Mouse (Mus musculus): Measurements from ENCODE around the gene Arih2. TPM values are rescaled to one million over a fixed set of nuclear protein-coding genes. Genes with fewer than 3 reads are reported as not detected.

Gene Arih2
- polyA plus RNA-seq, 1 experiment: 51.1 TPM

- peak overlapping the region; percentile 84 for H3ac ChIP-seq (ENCODE audit: control insufficient read depth, insufficient read length)
- H3K4me2 ChIP-seq (ENCODE audit: low read depth): peak overlapping the region; percentile 96
- no peaks in the 10 kb centered on the region for H3K27me3 ChIP-seq (ENCODE audit: control insufficient read depth, insufficient read depth, insufficient read length)
- TF ChIP-seq POLR2A (IDR thresholded peaks at IDR 0.05; ENCODE audit: insufficient read length, low read depth): peak; percentile 86
- TF ChIP-seq MAX (IDR thresholded peaks at IDR 0.05; ENCODE audit: low read depth): no peak
- peak in 1 of 3 experiments; percentile 36 for TF ChIP-seq MYOD1 (IDR thresholded peaks at IDR 0.05; ENCODE audit: control insufficient read depth in 1 of 3, insufficient read length in 2 of 3, low read depth in 2 of 3)
- TF ChIP-seq TCF3 (IDR thresholded peaks at IDR 0.05; ENCODE audit: insufficient read length, low read depth): no peak
- TF ChIP-seq REST (IDR thresholded peaks at IDR 0.05; ENCODE audit: insufficient read depth, insufficient read length): no peak
- no peak for TF ChIP-seq TCF12 (IDR thresholded peaks at IDR 0.05; ENCODE audit: insufficient read depth, poor library complexity, severe bottlenecking)
- TF ChIP-seq E2F4 (IDR thresholded peaks at IDR 0.05; ENCODE audit: insufficient read depth): no peak
- no peak for TF ChIP-seq CEBPB (IDR thresholded peaks at IDR 0.05; ENCODE audit: insufficient read depth, poor library complexity, severe bottlenecking)
- no peak for TF ChIP-seq MYOG (IDR thresholded peaks at IDR 0.05; ENCODE audit: control insufficient read depth in 1 of 3, insufficient read depth in 1 of 3, insufficient read length in 2 of 3, low read depth in 2 of 3)
- peak; percentile 72 for TF ChIP-seq POLR2AphosphoS2 (IDR thresholded peaks at IDR 0.05; ENCODE audit: insufficient read length, low read depth)
- no peak for TF ChIP-seq SRF (IDR thresholded peaks at IDR 0.05; ENCODE audit: control insufficient read depth, insufficient read length, low read depth)
- no peak for TF ChIP-seq USF1 (IDR thresholded peaks at IDR 0.05; ENCODE audit: low read depth)
- no peaks in the 10 kb centered on the region for H3K36me3 ChIP-seq (ENCODE audit: control insufficient read depth, insufficient read depth)
- H3K79me2 ChIP-seq (ENCODE audit: control insufficient read depth, insufficient read depth): peaks cover 45% of the 10 kb centered on the region
- H3K4me3 ChIP-seq: peak overlapping the region; percentile 75
Measured at GRCm38 (mm10) chr9:108691846-108692225, 42.6 kb upstream of the Arih2 start.

GRCm38 (mm10) chr9:108691371-108691770 is 42.2 kb upstream of the Arih2 start:
- Histone ChIP-seq H3K79me2 (ENCODE audit: control insufficient read depth, insufficient read depth) (peaks cover 40% of the 10 kb centered on the region), H3ac (ENCODE audit: control insufficient read depth, insufficient read length) (peak overlapping the region; percentile 84), H3K4me3 (peak overlapping the region; percentile 75), H3K36me3 (ENCODE audit: control insufficient read depth, insufficient read depth) (no peaks in the 10 kb centered on the region), H3K27me3 (ENCODE audit: control insufficient read depth, insufficient read depth, insufficient read length) (no peaks in the 10 kb centered on the region), H3K4me2 (ENCODE audit: low read depth) (peak overlapping the region; percentile 96)
- TF ChIP-seq REST (IDR thresholded peaks at IDR 0.05; ENCODE audit: insufficient read depth, insufficient read length) (no peak), E2F4 (IDR thresholded peaks at IDR 0.05; ENCODE audit: insufficient read depth) (no peak), TCF3 (IDR thresholded peaks at IDR 0.05; ENCODE audit: insufficient read length, low read depth) (no peak), POLR2A (IDR thresholded peaks at IDR 0.05; ENCODE audit: insufficient read length, low read depth) (no peak)

- H3K4me3 ChIP-seq: no peak overlapping the region
- H3K27me3 ChIP-seq (ENCODE audit: control insufficient read depth, insufficient read depth, insufficient read length): no peaks in the 10 kb centered on the region
- H3K4me2 ChIP-seq (ENCODE audit: low read depth): no peak overlapping the region
- peaks cover 36% of the 10 kb centered on the region for H3K79me2 ChIP-seq (ENCODE audit: control insufficient read depth, insufficient read depth)
- no peaks in the 10 kb centered on the region for H3K36me3 ChIP-seq (ENCODE audit: control insufficient read depth, insufficient read depth)
- no peak overlapping the region for H3ac ChIP-seq (ENCODE audit: control insufficient read depth, insufficient read length)
- TF ChIP-seq USF1 (IDR thresholded peaks at IDR 0.05; ENCODE audit: low read depth) (no peak), CEBPB (IDR thresholded peaks at IDR 0.05; ENCODE audit: insufficient read depth, poor library complexity, severe bottlenecking) (no peak), POLR2AphosphoS2 (IDR thresholded peaks at IDR 0.05; ENCODE audit: insufficient read length, low read depth) (no peak)
Measured at GRCm38 (mm10) chr9:108690914-108691313, 41.7 kb upstream of the Arih2 start.

- Histone ChIP-seq H3K27me3 (ENCODE audit: control insufficient read depth, insufficient read depth, insufficient read length) (no peaks in the 10 kb centered on the region), H3K36me3 (ENCODE audit: control insufficient read depth, insufficient read depth) (no peaks in the 10 kb centered on the region), H3ac (ENCODE audit: control insufficient read depth, insufficient read length) (no peak overlapping the region), H3K4me2 (ENCODE audit: low read depth) (peak overlapping the region; percentile 32), H3K79me2 (ENCODE audit: control insufficient read depth, insufficient read depth) (peaks cover 26% of the 10 kb centered on the region), H3K4me3 (no peak overlapping the region)
- TF ChIP-seq MYOG (IDR thresholded peaks at IDR 0.05; ENCODE audit: control insufficient read depth in 1 of 3, insufficient read depth in 1 of 3, insufficient read length in 2 of 3, low read depth in 2 of 3): no peak
Measured at GRCm38 (mm10) chr9:108689993-108690392, 40.8 kb upstream of the Arih2 start.

- H3K27me3 ChIP-seq (ENCODE audit: control insufficient read depth, insufficient read depth, insufficient read length): no peaks in the 10 kb centered on the region
- TF ChIP-seq MAX (IDR thresholded peaks at IDR 0.05; ENCODE audit: low read depth): no peak
- TF ChIP-seq MYOG (IDR thresholded peaks at IDR 0.05; ENCODE audit: control insufficient read depth in 1 of 3, insufficient read depth in 1 of 3, insufficient read length in 2 of 3, low read depth in 2 of 3): peak in 1 of 3 experiments; percentile 22
- TF ChIP-seq E2F4 (IDR thresholded peaks at IDR 0.05; ENCODE audit: insufficient read depth): no peak
- TF ChIP-seq POLR2AphosphoS2 (IDR thresholded peaks at IDR 0.05; ENCODE audit: insufficient read length, low read depth): no peak
- no peak within 1 kb of the TSS for H3ac ChIP-seq (ENCODE audit: control insufficient read depth, insufficient read length)
- no peaks in the 10 kb centered on the region for H3K36me3 ChIP-seq (ENCODE audit: control insufficient read depth, insufficient read depth)
- no peak within 1 kb of the TSS for H3K4me3 ChIP-seq
- peak within 1 kb of the TSS; percentile 39 for H3K4me2 ChIP-seq (ENCODE audit: low read depth)
- peaks cover 18% of the 10 kb centered on the region for H3K79me2 ChIP-seq (ENCODE audit: control insufficient read depth, insufficient read depth)
Measured at GRCm38 (mm10) chr9:108689106-108689505, 39.9 kb upstream of the Arih2 start, which contains the start of gene Prkar2a. Gene Prkar2a, plus strand, starts transcription at chr9:108689314.

- no peak overlapping the region for H3K4me3 ChIP-seq
- no peak for TF ChIP-seq MAX (IDR thresholded peaks at IDR 0.05; ENCODE audit: low read depth)
- no peak for TF ChIP-seq MYOG (IDR thresholded peaks at IDR 0.05; ENCODE audit: control insufficient read depth in 1 of 3, insufficient read depth in 1 of 3, insufficient read length in 2 of 3, low read depth in 2 of 3)
- no peak for TF ChIP-seq POLR2A (IDR thresholded peaks at IDR 0.05; ENCODE audit: insufficient read length, low read depth)
- no peak for TF ChIP-seq CEBPB (IDR thresholded peaks at IDR 0.05; ENCODE audit: insufficient read depth, poor library complexity, severe bottlenecking)
- TF ChIP-seq USF1 (IDR thresholded peaks at IDR 0.05; ENCODE audit: low read depth): no peak
- no peak for TF ChIP-seq MYOD1 (IDR thresholded peaks at IDR 0.05; ENCODE audit: control insufficient read depth in 1 of 3, insufficient read length in 2 of 3, low read depth in 2 of 3)
- TF ChIP-seq TCF12 (IDR thresholded peaks at IDR 0.05; ENCODE audit: insufficient read depth, poor library complexity, severe bottlenecking): no peak
- no peak for TF ChIP-seq E2F4 (IDR thresholded peaks at IDR 0.05; ENCODE audit: insufficient read depth)
- no peak for TF ChIP-seq REST (IDR thresholded peaks at IDR 0.05; ENCODE audit: insufficient read depth, insufficient read length)
- no peak for TF ChIP-seq SRF (IDR thresholded peaks at IDR 0.05; ENCODE audit: control insufficient read depth, insufficient read length, low read depth)
- TF ChIP-seq TCF3 (IDR thresholded peaks at IDR 0.05; ENCODE audit: insufficient read length, low read depth): no peak
- no peak for TF ChIP-seq POLR2AphosphoS2 (IDR thresholded peaks at IDR 0.05; ENCODE audit: insufficient read length, low read depth)
- H3K4me2 ChIP-seq (ENCODE audit: low read depth): no peak overlapping the region
Measured at GRCm38 (mm10) chr9:108688451-108688850, 39.3 kb upstream of the Arih2 start.

More at GRCm38 (mm10) chr9:108688451-108688850, 39.3 kb upstream of the Arih2 start:
- H3ac ChIP-seq (ENCODE audit: control insufficient read depth, insufficient read length): no peak overlapping the region
- H3K79me2 ChIP-seq (ENCODE audit: control insufficient read depth, insufficient read depth): peaks cover 11% of the 10 kb centered on the region
- H3K27me3 ChIP-seq (ENCODE audit: control insufficient read depth, insufficient read depth, insufficient read length): no peaks in the 10 kb centered on the region
- no peaks in the 10 kb centered on the region for H3K36me3 ChIP-seq (ENCODE audit: control insufficient read depth, insufficient read depth)

Measured in myocyte (in vitro differentiated cells).